Comparison of ENCODE assay signal across 11 mouse cellular contexts in genomic region chr7:66248270-66248669, GRCm38 (mm10).
A peak's percentile ranks its signal among the peaks of the same experiment; 100 is the strongest.
DNase-seq lines count a peak whose midpoint lies in the region; ATAC-seq lines count a peak whose summit lies in the region.
"Had no signal": no experiment of that assay in that cellular context is flagged by ENCODE, and none has a peak within 500 bp of the region (broad histone marks: within the 10 kb centered on the region; RNA-seq: fewer than 3 reads in every experiment).

No protein-coding gene starts in this region.

- H3K4me1 ChIP-seq in midbrain, embryonic 12.5 days = peaks cover 24% of the 10 kb centered on the region
- peaks cover 20% of the 10 kb centered on the region for H3K4me1 ChIP-seq in midbrain, embryonic 14.5 days (ENCODE audit: control insufficient read depth, insufficient read depth, low read length)
- peaks cover 18% of the 10 kb centered on the region for H3K4me1 ChIP-seq in forebrain, embryonic 16.5 days (replicated peaks; ENCODE audit: control insufficient read depth, insufficient read depth, low read length)
- peaks cover 25% of the 10 kb centered on the region for H3K4me1 ChIP-seq in liver, embryonic 11.5 days (replicated peaks; ENCODE audit: control insufficient read depth, insufficient read depth, low read length)
- H3K4me1 ChIP-seq in neural tube, embryonic 13.5 days (replicated peaks) = peaks cover 30% of the 10 kb centered on the region

- peak overlapping the region; percentile 67; the same call in 1 of the 2 replicates for H3K27ac ChIP-seq in midbrain, embryonic 12.5 days (replicated peaks)
- no peak overlapping the region for H3K27ac ChIP-seq in midbrain, embryonic 14.5 days (replicated peaks; ENCODE audit: low read depth, low read length)
- peak overlapping the region; percentile 51 for H3K27ac ChIP-seq in forebrain, embryonic 16.5 days (ENCODE audit: low read length)
- H3K27ac ChIP-seq in liver, embryonic 11.5 days (ENCODE audit: low read depth, low read length) = no peak overlapping the region
- peak overlapping the region; percentile 83 for H3K27ac ChIP-seq in neural tube, embryonic 13.5 days (replicated peaks)
- H3K27ac ChIP-seq: macrophage had no signal

- H3K4me3 ChIP-seq in midbrain, embryonic 12.5 days = no peak overlapping the region
- no peak overlapping the region for H3K4me3 ChIP-seq in midbrain, embryonic 14.5 days (replicated peaks; ENCODE audit: low read depth, low read length)
- no peak overlapping the region for H3K4me3 ChIP-seq in forebrain, embryonic 16.5 days (replicated peaks; ENCODE audit: low read length)
- no peak overlapping the region for H3K4me3 ChIP-seq in liver, embryonic 11.5 days (ENCODE audit: low read depth, low read length)
- H3K4me3 ChIP-seq in neural tube, embryonic 13.5 days = no peak overlapping the region
- H3K4me3 ChIP-seq: erythroblast, embryonic 14.5 days had no signal

- H3K4me2 ChIP-seq in midbrain, embryonic 12.5 days (replicated peaks) = no peak overlapping the region
- no peak overlapping the region for H3K4me2 ChIP-seq in midbrain, embryonic 14.5 days (ENCODE audit: low read length)
- H3K4me2 ChIP-seq in forebrain, embryonic 16.5 days (ENCODE audit: low read length) = no peak overlapping the region
- H3K4me2 ChIP-seq in liver, embryonic 11.5 days = no peak overlapping the region
- no peak overlapping the region for H3K4me2 ChIP-seq in neural tube, embryonic 13.5 days

- no peak for DNase-seq in midbrain, embryonic 14.5 days
- DNase-seq in liver, embryonic 11.5 days (ENCODE audit: low spot score) = no peak
- DNase-seq in adrenal gland, postnatal 36 days = no peak
- no peak for DNase-seq in spleen, adult 18-20 months
- DNase-seq: gastrocnemius, postnatal 25 days had no signal

- no peaks in the 10 kb centered on the region for H3K27me3 ChIP-seq in midbrain, embryonic 12.5 days
- H3K27me3 ChIP-seq in midbrain, embryonic 14.5 days (ENCODE audit: control insufficient read depth, insufficient read depth, low read length) = no peaks in the 10 kb centered on the region
- H3K27me3 ChIP-seq in forebrain, embryonic 16.5 days (replicated peaks; ENCODE audit: control insufficient read depth, insufficient read depth, low read length) = no peaks in the 10 kb centered on the region
- H3K27me3 ChIP-seq in liver, embryonic 11.5 days (replicated peaks; ENCODE audit: control insufficient read depth, insufficient read depth, low read length) = no peaks in the 10 kb centered on the region
- H3K27me3 ChIP-seq in neural tube, embryonic 13.5 days = no peaks in the 10 kb centered on the region

- no peaks in the 10 kb centered on the region for H3K36me3 ChIP-seq in midbrain, embryonic 12.5 days
- no peaks in the 10 kb centered on the region for H3K36me3 ChIP-seq in midbrain, embryonic 14.5 days (ENCODE audit: control insufficient read depth, insufficient read depth, low read length)
- no peaks in the 10 kb centered on the region for H3K36me3 ChIP-seq in forebrain, embryonic 16.5 days (ENCODE audit: control insufficient read depth, insufficient read depth)
- H3K36me3 ChIP-seq in liver, embryonic 11.5 days (ENCODE audit: control insufficient read depth, insufficient read depth, low read length) = no peaks in the 10 kb centered on the region
- no peaks in the 10 kb centered on the region for H3K36me3 ChIP-seq in neural tube, embryonic 13.5 days

- ATAC-seq in midbrain, embryonic 12.5 days (ENCODE audit: low FRiP score, low read depth) = peak; percentile 23; the same call in 1 of the 2 replicates
- no peak for ATAC-seq in midbrain, embryonic 14.5 days (ENCODE audit: low FRiP score, low TSS enrichment)
- no peak for ATAC-seq in forebrain, embryonic 16.5 days
- ATAC-seq in liver, embryonic 11.5 days (replicated peaks; ENCODE audit: low FRiP score) = peak; percentile 58
- ATAC-seq in neural tube, embryonic 13.5 days (ENCODE audit: low read depth) = no peak
- ATAC-seq: intestine, postnatal 0 days had no signal

- no peaks in the 10 kb centered on the region for H3K9me3 ChIP-seq in midbrain, embryonic 12.5 days
- no peaks in the 10 kb centered on the region for H3K9me3 ChIP-seq in midbrain, embryonic 14.5 days (ENCODE audit: control insufficient read depth, low read length)
- H3K9me3 ChIP-seq in forebrain, embryonic 16.5 days (ENCODE audit: control insufficient read depth, low read length) = no peaks in the 10 kb centered on the region
- H3K9me3 ChIP-seq in liver, embryonic 11.5 days (ENCODE audit: control insufficient read depth, low read length) = no peaks in the 10 kb centered on the region
- H3K9me3 ChIP-seq in neural tube, embryonic 13.5 days = no peaks in the 10 kb centered on the region

- H3K9ac ChIP-seq in midbrain, embryonic 12.5 days (replicated peaks) = no peak overlapping the region
- no peak overlapping the region for H3K9ac ChIP-seq in midbrain, embryonic 14.5 days (replicated peaks; ENCODE audit: low read length)
- H3K9ac ChIP-seq in forebrain, embryonic 16.5 days (replicated peaks; ENCODE audit: low read depth, low read length) = no peak overlapping the region
- no peak overlapping the region for H3K9ac ChIP-seq in liver, embryonic 11.5 days (ENCODE audit: low read depth, low read length)
- H3K9ac ChIP-seq in neural tube, embryonic 13.5 days = 0 out of 2 replicates have a peak overlapping the region, but pooled peaks have one; percentile 4

Comparison
In these comparisons a context has a peak if more than half of its experiments do, and no peak if none do; other contexts are left out.
1. ATAC-seq: peak in midbrain, embryonic 12.5 days (single experiment) and liver, embryonic 11.5 days (single experiment); none in midbrain, embryonic 14.5 days (single experiment), forebrain, embryonic 16.5 days (single experiment) and neural tube, embryonic 13.5 days (single experiment).
2. H3K27ac ChIP-seq: peak in midbrain, embryonic 12.5 days (single experiment), forebrain, embryonic 16.5 days (single experiment) and neural tube, embryonic 13.5 days (single experiment); none in midbrain, embryonic 14.5 days (single experiment) and liver, embryonic 11.5 days (single experiment).